Mouse (Mus musculus) regulatory T cell (primary cell): ENCODE data around the gene Rps6kb2.

Experiments used
- in situ Hi-C: fragments of 300-600 bp; cut with MboI, MseI; formaldehyde crosslinking; loops from one replicate; pipeline ENCODE4 v1.15.1; 2025; ENCODE audit warnings: high pct_unique_total_duplicates

Rps6kb2 gene

GRCm38 (mm10) chr19:4162646-4163542 lies at the start of gene Rps6kb2:
Gene Rps6kb2, minus strand, starts transcription at chr19:4163354.
- in situ Hi-C loops = no loop called here

- in situ Hi-C loops = no loop called here
Measured at GRCm38 (mm10) chr19:4211891-4212588, 48.9 kb upstream of the Rps6kb2 start.

- in situ Hi-C loops = loop anchor here (10.0 kb wide), 1 partner anchor 294 kb away; the partner anchor contains the start of gene Ndufs8
Measured at GRCm38 (mm10) chr19:4208563-4208962, 45.4 kb upstream of the Rps6kb2 start.

GRCm38 (mm10) chr19:4206971-4207370 lies 43.8 kb upstream of the Rps6kb2 start:
- in situ Hi-C loops = loop anchor here (10.0 kb wide), 1 partner anchor 292 kb away; the partner anchor contains the start of gene Ndufs8

GRCm38 (mm10) chr19:4204889-4205288 lies 41.7 kb upstream of the Rps6kb2 start:
- in situ Hi-C loops = loop anchor here (5.0 to 10.0 kb wide), 2 partner anchors 53 to 290 kb away; partner anchors contain the start of genes Ndufs8 and Ptprcap

- in situ Hi-C loops = loop anchor here (5.0 to 10.0 kb wide), 2 partner anchors 51 to 289 kb away; partner anchors contain the start of genes Ndufs8 and Ptprcap
Measured at GRCm38 (mm10) chr19:4203604-4204326, 40.6 kb upstream of the Rps6kb2 start.

- in situ Hi-C loops = loop anchor here (5.0 to 10.0 kb wide), 2 partner anchors 51 to 288 kb away; partner anchors contain the start of genes Ndufs8 and Ptprcap
Measured at GRCm38 (mm10) chr19:4203148-4203547, 40.0 kb upstream of the Rps6kb2 start.

- in situ Hi-C loops = loop anchor here (5.0 to 10.0 kb wide), 2 partner anchors 50 to 287 kb away; partner anchors contain the start of genes Ndufs8 and Ptprcap
Measured at GRCm38 (mm10) chr19:4202149-4202548, 39.0 kb upstream of the Rps6kb2 start.

- in situ Hi-C loops = loop anchor here (5.0 to 10.0 kb wide), 2 partner anchors 49 to 287 kb away; partner anchors contain the start of genes Ndufs8 and Ptprcap
Measured at GRCm38 (mm10) chr19:4201291-4201909, 38.2 kb upstream of the Rps6kb2 start, which contains the start of gene Rad9a. Gene Rad9a, minus strand, starts transcription at chr19:4201662.

- in situ Hi-C loops = loop anchor here (10.0 kb wide), 1 partner anchor 1598 kb away; no protein-coding TSS in a partner anchor
Measured at GRCm38 (mm10) chr19:4197180-4197579, 34.0 kb upstream of the Rps6kb2 start.

GRCm38 (mm10) chr19:4196548-4196947 lies 33.4 kb upstream of the Rps6kb2 start:
- in situ Hi-C loops = loop anchor here (10.0 kb wide), 1 partner anchor 1598 kb away; no protein-coding TSS in a partner anchor

GRCm38 (mm10) chr19:4196048-4196447 lies 32.9 kb upstream of the Rps6kb2 start:
- in situ Hi-C loops = loop anchor here (10.0 kb wide), 1 partner anchor 1599 kb away; no protein-coding TSS in a partner anchor

- in situ Hi-C loops = loop anchor here (5.0 to 10.0 kb wide), 2 partner anchors 78 to 1600 kb away; no protein-coding TSS in a partner anchor
Measured at GRCm38 (mm10) chr19:4194776-4195650, 31.9 kb upstream of the Rps6kb2 start.

- in situ Hi-C loops = loop anchor here (5.0 to 10.0 kb wide), 2 partner anchors 77 to 1601 kb away; no protein-coding TSS in a partner anchor
Measured at GRCm38 (mm10) chr19:4194021-4194724, 31.0 kb upstream of the Rps6kb2 start.

- in situ Hi-C loops = loop anchor here (5.0 to 10.0 kb wide), 2 partner anchors 76 to 1602 kb away; no protein-coding TSS in a partner anchor
Measured at GRCm38 (mm10) chr19:4193129-4193528, 30.0 kb upstream of the Rps6kb2 start.

GRCm38 (mm10) chr19:4192251-4192985 lies 29.3 kb upstream of the Rps6kb2 start:
- in situ Hi-C loops = loop anchor here (5.0 to 10.0 kb wide), 2 partner anchors 75 to 1602 kb away; no protein-coding TSS in a partner anchor

- in situ Hi-C loops = loop anchor here (5.0 to 10.0 kb wide), 2 partner anchors 74 to 1603 kb away; no protein-coding TSS in a partner anchor
Measured at GRCm38 (mm10) chr19:4191528-4192250, 28.5 kb upstream of the Rps6kb2 start, which contains the start of gene Ppp1ca. Gene Ppp1ca, plus strand, starts transcription at chr19:4192065.
